Mouse (Mus musculus) G1E (cell line): ENCODE measurements at regions not wholly inside any gene's neighbourhood (a gene's known extent, or its start where the extent isn't known, plus 50 kb on each side); places are given as distances from the start of the nearest gene placed in this dataset.

Source experiments
- CTCF ChIP-seq: IDR thresholded peaks from 2 replicates; pipeline ENCODE4 v1.5.1; 2012; ENCODE audit warnings: low read depth, low read length, inconsistent platforms, mixed read lengths
- GATA1 ChIP-seq: IDR thresholded peaks from 2 replicates; pipeline ENCODE4 v1.6.1; 2012; ENCODE audit warnings: borderline replicate concordance, low read length, inconsistent platforms, mixed read lengths
- TAL1 ChIP-seq: conservative IDR thresholded peaks from 2 replicates; pipeline ENCODE4 v1.6.1; 2012; ENCODE audit warnings: low read depth, low read length, inconsistent platforms, mixed read lengths

GRCm38 (mm10) chr6:84269478-84269877 lies 261.1 kb downstream of the Dysf start:
- TF ChIP-seq CTCF (no peak), GATA1 (no peak), TAL1 (no peak)
